Mouse (Mus musculus) gastrocnemius, postnatal 36 days (tissue): Measurements from ENCODE around the gene Fam192a. TPM values are rescaled to one million over a fixed set of nuclear protein-coding genes. Genes with fewer than 3 reads are reported as not detected.

Experiments used
- DNase-seq, 2 experiments: peaks; one replicate each; pipeline ENCODE4 v3.0.0; 2022
- intact Hi-C: fragments of 180-260 bp; cut with DNase I; formaldehyde crosslinking; loops from one replicate; pipeline ENCODE4 v1.15.1; 2025
- long read RNA-seq, 2 experiments: library from polyadenylated mRNA; stranded (forward); transcript quantifications; one replicate each; pipeline ENCODE4 v2.0.0; 2021
- total RNA-seq, 2 experiments: library from RNA; stranded (reverse); gene quantifications; 2 replicates each; pipeline ENCODE4 v1.2.3; 2021

Fam192a gene
- 10 to 100 TPM; 16.2 to 20.1 TPM for total RNA-seq
- long read RNA-seq, experiment 1, transcript Fam192a-201 (8 exons, 2,873 nt): major isoform, 21 of 24 reads
- long read RNA-seq, experiment 1, partial matches to known transcripts: 1 of 24 reads
- long read RNA-seq, experiment 1, other reads (novel, unspliced or antisense): 2 of 24 reads
- long read RNA-seq, experiment 2, transcript Fam192a-201 (8 exons, 2,873 nt): major isoform, 21 of 28 reads
- long read RNA-seq, experiment 2, partial matches to known transcripts: 1 of 28 reads
- long read RNA-seq, experiment 2, other reads (novel, unspliced or antisense): 5 of 28 reads

DNA sequence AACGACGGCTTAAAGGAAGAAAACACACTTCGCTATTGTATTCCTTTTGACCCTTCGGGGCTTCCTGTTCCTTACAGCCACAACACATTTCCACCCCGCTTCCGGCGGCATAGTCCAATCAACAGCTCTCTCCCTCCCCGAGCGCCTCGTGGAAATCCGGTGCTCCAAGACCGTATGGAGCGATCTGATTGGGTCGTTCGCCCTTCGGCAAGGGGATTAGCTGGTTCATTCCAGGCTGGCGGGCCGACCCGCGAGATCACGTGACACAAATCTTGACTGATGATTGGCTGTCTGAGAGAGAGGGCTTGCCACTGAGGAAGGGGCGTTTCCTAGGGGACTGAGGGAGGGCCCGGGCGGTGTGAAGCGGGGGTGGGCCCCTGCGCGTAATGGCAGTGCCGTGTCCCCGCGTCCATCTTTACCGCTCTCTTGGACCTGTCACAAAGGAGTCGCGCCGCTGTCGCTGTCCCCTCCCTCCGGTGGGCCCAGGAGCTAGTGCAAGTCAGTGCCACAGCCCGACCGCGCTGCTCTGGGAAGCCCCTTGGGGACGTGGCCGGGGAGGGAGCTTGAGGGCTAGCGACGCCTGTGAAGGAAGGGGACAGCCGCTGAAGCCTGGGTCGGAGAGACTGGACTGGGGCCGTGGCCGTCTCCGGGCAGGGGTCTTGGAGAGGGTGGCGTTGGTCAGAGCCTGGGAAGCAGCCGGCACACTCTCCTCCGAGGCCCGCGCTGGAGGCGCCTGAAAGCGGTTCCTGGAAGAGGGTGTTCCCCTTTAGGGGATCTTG is at the start of gene Fam192a, which contains the start of gene Rspry1:
Gene Fam192a, minus strand, starts transcription at position 391 of the 779 bp plus-strand sequence.
Gene Rspry1, plus strand, starts transcription at position 331 of the 779 bp plus-strand sequence.
- intact Hi-C loops: no loop called here
- peak; percentile 97 to 99 for DNase-seq

GRCm38 (mm10) chr8:94649496-94649895 is 47.7 kb upstream of the Fam192a start:
- no peak for DNase-seq
- intact Hi-C loops: no loop called here

DNA sequence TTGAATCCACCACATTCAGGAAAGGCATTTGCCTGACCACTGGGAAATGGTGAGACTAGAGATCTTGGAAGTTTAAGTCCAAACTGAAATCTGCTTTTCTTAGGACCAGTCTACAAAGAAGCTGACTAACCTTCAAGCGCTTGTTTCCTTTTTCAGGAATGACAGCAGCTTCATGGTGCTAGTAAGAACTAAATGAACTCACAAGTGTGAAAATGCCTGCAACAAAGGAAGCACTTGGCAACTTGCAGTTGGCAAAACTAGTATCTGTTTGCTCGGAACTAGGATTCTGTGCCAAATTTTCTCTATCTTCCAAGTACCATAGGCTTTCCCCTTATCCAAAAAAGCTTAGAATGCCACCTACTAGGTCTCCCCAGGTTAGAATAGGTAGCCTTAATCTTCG is 44.4 kb upstream of the Fam192a start:
- intact Hi-C loops: no loop called here
- no peak for DNase-seq

- DNase-seq: no peak
- intact Hi-C loops: no loop called here
Observed at GRCm38 (mm10) chr8:94645202-94645601, 43.4 kb upstream of the Fam192a start.

DNA sequence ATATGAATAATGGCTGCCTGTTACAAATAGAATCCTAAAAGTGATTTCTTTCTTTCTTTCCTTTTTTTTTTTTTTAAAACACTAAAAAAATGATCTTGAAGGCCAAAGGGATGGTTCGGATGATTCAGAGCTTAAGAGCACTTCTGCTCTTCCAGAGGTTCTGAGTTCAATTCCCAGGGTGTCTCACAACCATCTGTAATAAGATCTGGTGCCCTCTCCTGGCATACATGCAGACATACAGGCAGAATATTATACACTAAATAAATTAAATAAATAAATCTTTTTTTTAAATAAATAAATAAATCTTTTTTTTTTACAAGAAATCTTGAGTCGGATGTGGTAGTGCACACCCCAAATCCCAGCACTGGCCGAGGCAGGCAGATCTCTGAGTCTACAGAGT is 40.1 kb upstream of the Fam192a start:
- intact Hi-C loops: no loop called here
- DNase-seq: no peak

DNA sequence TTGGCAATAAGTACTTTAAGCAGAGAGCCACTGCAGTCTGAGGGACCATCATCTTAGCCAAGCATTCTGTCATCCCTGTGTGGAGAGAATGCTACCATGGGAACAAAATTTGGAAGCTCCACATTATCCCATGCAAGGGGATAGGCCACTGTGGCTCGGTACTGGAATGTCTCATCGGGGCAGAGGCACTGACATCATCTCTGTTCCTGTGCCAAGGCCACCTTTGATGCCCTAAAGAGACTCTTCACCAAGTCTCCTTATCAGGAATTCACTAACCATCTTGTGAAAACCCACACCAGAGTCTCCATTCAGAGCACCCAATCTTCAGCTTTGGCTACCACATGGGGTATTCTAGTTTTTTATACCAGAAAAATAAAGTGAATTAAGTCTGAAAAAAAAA is 39.4 kb upstream of the Fam192a start:
- DNase-seq: no peak
- intact Hi-C loops: no loop called here

- DNase-seq: no peak
- intact Hi-C loops: no loop called here
Observed at GRCm38 (mm10) chr8:94634211-94634610, 32.4 kb upstream of the Fam192a start.

GRCm38 (mm10) chr8:94633564-94634194 is 31.9 kb upstream of the Fam192a start:
- DNase-seq: no peak
- intact Hi-C loops: no loop called here

DNA sequence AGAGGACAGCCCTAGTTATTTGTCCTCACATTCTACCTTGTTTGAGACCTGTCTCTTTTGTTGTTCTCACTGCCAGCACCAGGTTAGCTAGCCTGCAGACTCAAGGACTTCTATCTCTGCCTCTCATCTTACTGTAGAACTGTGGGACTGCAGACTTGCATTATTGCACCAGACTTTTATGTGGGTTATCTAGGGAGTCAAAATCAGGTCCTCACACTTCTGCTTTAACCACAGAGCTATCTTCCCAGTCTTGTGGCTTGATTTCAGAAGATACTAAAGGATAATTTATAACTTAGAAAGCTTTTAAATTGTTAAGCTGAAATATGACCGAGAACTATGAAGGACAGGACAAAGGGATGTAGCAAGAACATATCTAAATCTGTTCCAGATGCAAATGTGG is 23.1 kb upstream of the Fam192a start:
- DNase-seq: no peak
- intact Hi-C loops: no loop called here

GRCm38 (mm10) chr8:94607064-94607463 is 5.3 kb upstream of the Fam192a start:
- DNase-seq: no peak
- intact Hi-C loops: loop anchor here (5.0 kb wide), 1 partner anchor 50 kb away; no protein-coding TSS in a partner anchor

- DNase-seq: no peak
- intact Hi-C loops: no loop called here
Observed at GRCm38 (mm10) chr8:94604030-94604429, 2.2 kb upstream of the Fam192a start.

DNA sequence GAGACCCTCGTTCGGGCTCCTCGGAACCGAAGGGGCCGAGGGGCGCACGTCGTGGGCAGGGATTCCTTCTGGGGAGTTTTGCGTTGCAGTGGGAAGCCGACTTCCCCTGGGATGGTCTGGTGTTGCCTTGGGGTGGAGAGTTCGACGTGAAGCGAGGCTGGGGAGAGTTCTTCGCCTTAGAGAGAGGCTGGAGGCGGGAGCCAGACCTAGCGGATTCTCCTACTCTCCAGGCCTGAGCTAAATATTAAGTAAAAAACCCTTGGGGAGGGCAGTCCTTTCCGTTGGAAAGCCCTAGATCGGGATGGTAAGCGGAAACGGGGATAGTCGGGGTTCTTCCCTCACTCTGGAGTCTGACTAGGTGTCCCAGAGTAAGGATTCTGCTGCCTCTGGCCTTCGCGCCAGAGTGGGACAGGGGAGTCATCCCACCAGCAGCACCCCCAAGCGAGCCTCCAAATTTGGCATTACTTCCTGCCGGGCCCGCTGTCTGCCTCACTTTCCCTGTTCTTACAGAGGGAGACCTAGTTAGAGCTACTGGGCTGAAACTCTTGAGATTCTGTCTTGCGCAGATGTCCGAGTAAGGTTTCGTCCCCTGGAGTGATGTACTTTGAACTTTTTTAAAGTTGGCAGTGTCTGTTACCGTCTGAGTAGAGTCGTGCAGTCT is 804 bp upstream of the Fam192a start:
- DNase-seq: no peak
- intact Hi-C loops: no loop called here

DNA sequence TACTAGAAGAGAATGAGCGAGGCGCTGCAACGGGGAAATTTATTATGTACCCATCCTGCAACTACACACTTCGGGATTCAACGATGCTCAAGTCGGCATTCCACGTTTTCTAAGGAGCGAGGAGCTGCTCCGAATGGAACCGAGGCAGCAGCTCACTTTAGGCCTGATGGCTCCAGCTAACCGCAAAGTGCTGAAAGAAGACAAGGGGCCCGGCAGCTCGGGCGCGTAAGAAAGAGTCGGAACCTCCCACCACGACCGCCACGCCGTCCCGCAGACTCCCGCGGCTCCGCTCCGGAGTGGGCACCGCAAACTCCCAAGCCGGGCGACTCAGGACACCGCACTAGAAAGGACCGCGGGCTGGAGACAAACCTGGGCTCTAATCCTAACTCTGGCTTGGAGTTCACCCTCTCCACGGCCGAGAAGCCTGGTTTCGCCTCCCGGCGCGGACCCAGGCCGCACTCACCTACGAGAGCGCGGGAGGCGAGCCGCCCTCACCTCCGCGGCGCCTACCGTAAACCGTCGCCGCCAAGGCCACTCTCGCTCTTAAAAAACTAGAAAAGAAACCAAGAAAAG is 677 bp downstream of the Fam192a start:
- peak in 1 of 2 experiments; percentile 24 for DNase-seq

GRCm38 (mm10) chr8:94600478-94600877 is 1.3 kb downstream of the Fam192a start:
- intact Hi-C loops: no loop called here
- no peak for DNase-seq

More for the DNA sequence above, 677 bp downstream of the Fam192a start:
- intact Hi-C loops: no loop called here

- intact Hi-C loops: no loop called here
- DNase-seq: no peak
Observed at GRCm38 (mm10) chr8:94594211-94594610, 7.6 kb downstream of the Fam192a start.

GRCm38 (mm10) chr8:94591691-94592090 is 10.1 kb downstream of the Fam192a start:
- intact Hi-C loops: no loop called here
- DNase-seq: no peak

DNA sequence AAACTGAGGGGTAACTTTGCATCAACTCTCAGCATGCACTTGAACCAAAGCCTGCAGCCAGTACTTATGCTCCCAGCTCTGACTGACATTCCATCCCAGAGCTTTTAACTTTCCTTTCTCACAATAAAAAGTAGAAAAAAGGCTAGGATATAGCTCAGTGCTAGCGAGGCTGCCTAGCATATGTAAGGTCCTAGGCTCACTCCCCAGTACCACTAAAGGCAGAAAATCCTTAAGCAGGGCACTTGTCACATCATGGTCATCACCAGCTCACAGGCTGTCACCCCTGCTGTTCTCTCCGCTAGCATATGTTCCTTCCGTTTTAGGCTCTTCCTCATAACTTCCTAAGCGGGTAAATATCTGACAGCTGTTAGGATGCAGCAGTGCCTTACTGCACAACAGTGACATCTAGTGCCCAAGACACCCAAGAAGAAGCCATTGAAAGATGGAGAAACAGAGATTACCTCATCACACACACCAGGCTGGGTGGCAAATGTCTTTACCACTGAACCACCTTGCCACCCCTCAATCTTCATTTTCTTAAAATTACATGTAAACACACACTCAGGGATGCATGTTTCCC is 17.5 kb downstream of the Fam192a start:
- DNase-seq: peak in 1 of 2 experiments; percentile 27
- intact Hi-C loops: loop anchor here (2.0 kb wide), 2 partner anchors 56 to 92 kb away; no protein-coding TSS in a partner anchor

DNA sequence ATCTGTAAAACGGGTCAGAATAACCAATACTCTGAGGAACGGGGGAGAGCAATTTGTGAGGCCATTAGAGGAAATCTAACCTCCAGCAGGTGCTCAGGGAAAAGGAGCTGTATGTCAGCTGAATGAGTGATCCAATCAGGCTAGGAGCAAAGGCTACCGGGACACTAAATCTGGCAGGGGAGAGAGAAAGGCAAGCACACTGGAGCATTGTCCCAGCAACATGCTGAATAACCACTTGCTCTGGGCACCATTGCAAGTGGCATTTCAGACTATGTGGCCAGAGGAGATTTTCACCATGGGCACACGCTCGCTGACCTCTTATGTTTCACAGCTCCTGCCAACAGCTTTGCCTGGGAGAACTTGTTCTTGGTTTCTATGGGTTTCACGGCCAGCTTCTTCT is 19.2 kb downstream of the Fam192a start:
- intact Hi-C loops: no loop called here
- DNase-seq: no peak

GRCm38 (mm10) chr8:94581820-94582483 is 19.8 kb downstream of the Fam192a start:
- DNase-seq: no peak
- intact Hi-C loops: no loop called here
